Mouse (Mus musculus): ENCODE data around the gene Mafg. TPM values are rescaled to one million over a fixed set of nuclear protein-coding genes. Genes with fewer than 3 reads are reported as not detected.
"Not testable (repeated sequence)": the region's sequence is repeated elsewhere in the genome, so short reads cannot be mapped to it uniquely, and the experiment has no call there.

The Mafg gene
- 35.5 and 36.0 TPM in 2 replicates for polyA plus RNA-seq (2015; fragmentation: Nextera tagmentation; extraction: Ambion mirVana)

DNA sequence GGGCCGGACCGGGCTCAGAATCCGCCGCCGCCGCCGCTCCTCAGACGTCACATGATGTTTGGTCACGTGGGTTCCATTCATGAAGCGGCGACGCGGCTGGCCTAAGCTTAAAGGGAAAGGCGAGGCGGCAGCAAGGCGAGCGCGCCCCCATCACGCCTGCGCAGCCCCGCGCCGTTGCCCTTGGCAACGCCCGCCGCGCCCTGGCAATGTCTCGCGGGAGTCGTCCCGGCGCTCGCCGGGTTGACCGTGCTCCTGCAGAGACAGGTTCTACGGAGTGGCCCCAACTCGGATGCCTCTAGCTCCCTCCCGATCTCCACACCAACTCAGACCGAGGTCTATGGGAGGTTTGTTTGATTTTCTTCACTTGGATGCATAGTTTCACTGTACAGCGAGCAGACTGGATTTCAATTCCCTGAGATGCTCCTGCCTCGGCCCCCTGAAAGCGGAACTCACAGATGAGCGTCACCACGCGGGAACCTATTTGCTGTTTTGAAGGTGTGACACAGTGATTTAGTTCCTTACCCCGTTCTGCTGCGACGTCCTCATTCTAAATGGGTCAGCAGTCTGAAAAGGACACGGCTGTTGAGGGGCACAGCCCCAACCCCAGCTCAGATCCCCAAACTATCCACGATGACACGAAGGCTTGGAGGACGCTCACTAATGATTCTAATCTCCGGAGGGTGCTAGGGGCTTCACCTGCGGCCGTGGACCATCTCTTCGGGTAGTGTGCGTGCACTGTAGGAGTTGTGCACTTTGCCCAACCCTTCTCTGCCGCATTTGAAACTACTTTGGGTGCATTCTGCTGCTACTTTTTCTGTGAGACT is at the start of gene Mafg:
Mafg (minus strand) TSS at position 81 of the 824 bp plus-strand sequence.
- ATAC-seq (ENCODE audit: low read depth): peak; percentile 90
- peak within 1 kb of the TSS; percentile 95 for H3K4me2 ChIP-seq
- H3K36me3 ChIP-seq: peaks cover 9% of the 10 kb centered on the region
- peak within 1 kb of the TSS; percentile 88 for H3K27ac ChIP-seq (replicated peaks)
- H3K27me3 ChIP-seq: no peaks in the 10 kb centered on the region
- peak within 1 kb of the TSS; percentile 92 for H3K4me3 ChIP-seq
- peaks cover 35% of the 10 kb centered on the region for H3K4me1 ChIP-seq (replicated peaks)
- H3K9me3 ChIP-seq: no peaks in the 10 kb centered on the region
- WGBS: 10% methylated on average over 58 of the region's 58 CpGs
- H3K9ac ChIP-seq: peak within 1 kb of the TSS; percentile 96

DNA sequence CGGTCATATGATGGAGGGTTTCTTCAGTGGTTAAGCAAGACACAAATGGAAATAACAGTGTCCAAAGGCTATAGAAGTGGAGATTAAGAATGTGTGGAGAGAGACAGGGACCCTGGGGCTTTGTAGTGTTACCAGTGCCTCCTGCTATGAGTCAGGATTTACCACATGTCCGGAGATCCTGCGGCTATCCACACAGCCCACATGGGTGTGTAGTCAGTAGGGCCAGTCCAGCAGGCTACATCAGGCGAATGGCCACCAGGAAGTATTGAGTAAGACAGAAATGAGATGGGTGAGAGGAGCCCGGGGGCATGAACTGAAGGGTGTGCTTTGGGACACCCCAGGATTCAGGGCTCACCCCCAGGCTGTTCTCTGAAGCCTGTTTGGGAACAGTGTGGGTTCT is 49.3 kb upstream of the Mafg start:
- H3K4me1 ChIP-seq (replicated peaks): no peaks in the 10 kb centered on the region; the same call in 1 of the 2 replicates
- no peak overlapping the region; the same call in 1 of the 2 replicates for H3K9ac ChIP-seq
- 96% methylated on average over 5 of the region's 5 CpGs for WGBS
- H3K27me3 ChIP-seq: no peaks in the 10 kb centered on the region
- H3K27ac ChIP-seq (replicated peaks): no peak overlapping the region
- peaks cover 79% of the 10 kb centered on the region for H3K36me3 ChIP-seq
- H3K4me3 ChIP-seq: no peak overlapping the region
- H3K4me2 ChIP-seq: no peak overlapping the region
- no peaks in the 10 kb centered on the region for H3K9me3 ChIP-seq
- ATAC-seq (ENCODE audit: low read depth): no peak

DNA sequence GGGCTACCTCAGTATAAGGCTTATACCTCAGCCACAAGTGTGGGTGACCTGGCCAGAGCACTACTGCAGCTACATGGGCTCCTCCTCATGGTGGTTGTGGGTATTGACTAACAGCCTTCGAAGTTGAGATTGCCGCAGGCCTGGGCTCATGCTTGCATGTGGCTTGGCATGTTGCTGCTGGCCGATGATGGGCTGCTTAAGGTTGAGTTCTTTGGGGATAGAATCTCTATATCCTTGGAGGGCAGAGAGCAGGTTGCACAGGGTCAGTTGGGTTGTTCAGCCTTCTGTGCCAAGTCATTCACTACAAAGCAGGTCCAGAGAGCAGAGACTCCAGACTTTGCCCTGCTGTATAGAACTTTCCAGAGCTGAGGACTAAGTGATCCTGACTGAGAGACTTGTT is 46.5 kb upstream of the Mafg start:
- H3K36me3 ChIP-seq: peaks cover 77% of the 10 kb centered on the region
- H3K4me2 ChIP-seq: no peak overlapping the region
- no peak overlapping the region for H3K9ac ChIP-seq
- H3K9me3 ChIP-seq: no peaks in the 10 kb centered on the region
- peaks cover 7% of the 10 kb centered on the region for H3K4me1 ChIP-seq (replicated peaks)
- no peak overlapping the region for H3K4me3 ChIP-seq
- H3K27me3 ChIP-seq: no peaks in the 10 kb centered on the region
- 88% methylated on average over 3 of the region's 3 CpGs for WGBS
- no peak overlapping the region for H3K27ac ChIP-seq (replicated peaks)
- ATAC-seq (ENCODE audit: low read depth): no peak

DNA sequence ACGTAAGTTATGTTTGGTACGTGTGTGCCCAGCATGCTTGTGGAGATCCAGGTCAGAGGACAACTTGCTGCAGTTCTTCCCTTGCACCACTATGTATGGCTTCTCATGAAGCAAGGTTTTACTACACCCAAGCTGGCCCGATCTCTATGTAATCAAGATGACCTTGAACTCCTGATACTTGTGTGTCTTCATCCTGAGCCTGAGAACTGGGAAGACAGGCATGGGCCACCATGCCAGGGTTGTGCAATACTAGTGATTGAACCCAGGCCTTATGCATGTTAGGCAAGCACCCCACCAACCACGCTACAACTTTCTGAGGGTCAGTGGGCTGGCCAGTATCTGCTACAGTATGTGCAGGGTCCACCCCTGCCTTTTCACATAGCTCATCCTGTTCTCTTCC is 43.6 kb upstream of the Mafg start:
- H3K9ac ChIP-seq: no peak overlapping the region
- peaks cover 60% of the 10 kb centered on the region for H3K36me3 ChIP-seq

DNA sequence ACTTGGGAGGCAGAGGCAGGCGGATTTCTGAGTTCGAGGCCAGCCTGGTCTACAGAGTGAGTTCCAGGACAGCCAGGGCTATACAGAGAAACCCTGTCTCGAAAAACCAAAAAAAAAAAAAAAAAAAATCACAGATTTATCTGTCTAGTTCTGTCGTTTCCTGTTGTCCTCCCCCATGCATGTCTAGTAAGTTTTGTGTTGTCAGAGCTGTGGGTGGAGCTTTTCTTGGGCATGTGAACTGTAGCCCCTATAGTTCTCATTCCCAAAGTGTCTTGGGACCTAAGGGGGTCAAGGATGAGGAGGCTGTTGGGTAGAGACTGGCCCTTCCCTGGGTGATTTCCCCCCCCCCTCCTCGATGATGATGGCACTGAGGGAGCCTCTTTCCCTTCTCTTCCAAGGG is 42.5 kb upstream of the Mafg start:
- WGBS: 86% methylated on average over 4 of the region's 5 CpGs
- H3K36me3 ChIP-seq: peaks cover 51% of the 10 kb centered on the region
- not testable (repeated sequence) for H3K4me3 ChIP-seq

More for the DNA sequence above, 43.6 kb upstream of the Mafg start:
- Histone ChIP-seq H3K27me3 (no peaks in the 10 kb centered on the region), H3K27ac (replicated peaks) (no peak overlapping the region), H3K4me1 (replicated peaks) (peaks cover 23% of the 10 kb centered on the region), H3K4me3 (no peak overlapping the region), H3K4me2 (no peak overlapping the region), H3K9me3 (no peaks in the 10 kb centered on the region)
- no peak for ATAC-seq (ENCODE audit: low read depth)
- WGBS: 92% methylated on average over 4 of the region's 4 CpGs

DNA sequence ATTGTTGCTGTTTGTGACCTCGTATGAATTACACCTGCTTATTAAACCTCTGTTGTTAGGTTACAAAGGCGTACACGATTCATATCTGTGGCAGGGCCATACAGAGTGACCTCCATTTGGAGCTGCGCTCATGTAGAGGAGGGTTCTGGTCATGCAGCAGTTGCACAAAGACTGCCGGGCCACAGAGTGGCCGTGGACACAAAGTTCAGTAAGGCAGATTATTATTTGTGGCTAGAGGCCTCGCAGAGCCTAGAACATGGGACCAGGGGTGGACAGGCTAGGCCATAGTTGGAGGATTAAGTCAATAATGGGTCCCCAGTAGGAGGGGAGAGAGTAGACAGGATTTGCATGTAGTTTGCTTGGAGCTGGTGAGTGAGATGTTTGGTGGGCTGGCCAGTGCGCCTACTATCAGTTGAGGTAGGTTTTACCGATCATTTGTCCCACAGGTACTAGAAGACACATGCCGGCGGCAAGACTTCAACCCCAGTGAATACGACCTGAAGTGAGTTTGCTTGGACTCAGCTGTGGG is 40.3 kb upstream of the Mafg start:
- no peaks in the 10 kb centered on the region for H3K27me3 ChIP-seq
- H3K27ac ChIP-seq (replicated peaks): peak overlapping the region; percentile 94
- peak; percentile 38 for ATAC-seq (ENCODE audit: low read depth)
- H3K9ac ChIP-seq: peak overlapping the region; percentile 87
- 41% methylated on average over 12 of the region's 12 CpGs for WGBS
- peaks cover 29% of the 10 kb centered on the region for H3K36me3 ChIP-seq
- H3K4me1 ChIP-seq (replicated peaks): peaks cover 23% of the 10 kb centered on the region
- no peaks in the 10 kb centered on the region for H3K9me3 ChIP-seq
- peak overlapping the region; percentile 71 for H3K4me3 ChIP-seq
- H3K4me2 ChIP-seq: peak overlapping the region; percentile 94

More for the DNA sequence above, 42.5 kb upstream of the Mafg start:
- not testable (repeated sequence) for H3K4me2 ChIP-seq; H3K27me3 ChIP-seq; ATAC-seq (ENCODE audit: low read depth); H3K9ac ChIP-seq; H3K27ac ChIP-seq (replicated peaks); H3K9me3 ChIP-seq
- H3K4me1 ChIP-seq (replicated peaks): peaks cover 23% of the 10 kb centered on the region

DNA sequence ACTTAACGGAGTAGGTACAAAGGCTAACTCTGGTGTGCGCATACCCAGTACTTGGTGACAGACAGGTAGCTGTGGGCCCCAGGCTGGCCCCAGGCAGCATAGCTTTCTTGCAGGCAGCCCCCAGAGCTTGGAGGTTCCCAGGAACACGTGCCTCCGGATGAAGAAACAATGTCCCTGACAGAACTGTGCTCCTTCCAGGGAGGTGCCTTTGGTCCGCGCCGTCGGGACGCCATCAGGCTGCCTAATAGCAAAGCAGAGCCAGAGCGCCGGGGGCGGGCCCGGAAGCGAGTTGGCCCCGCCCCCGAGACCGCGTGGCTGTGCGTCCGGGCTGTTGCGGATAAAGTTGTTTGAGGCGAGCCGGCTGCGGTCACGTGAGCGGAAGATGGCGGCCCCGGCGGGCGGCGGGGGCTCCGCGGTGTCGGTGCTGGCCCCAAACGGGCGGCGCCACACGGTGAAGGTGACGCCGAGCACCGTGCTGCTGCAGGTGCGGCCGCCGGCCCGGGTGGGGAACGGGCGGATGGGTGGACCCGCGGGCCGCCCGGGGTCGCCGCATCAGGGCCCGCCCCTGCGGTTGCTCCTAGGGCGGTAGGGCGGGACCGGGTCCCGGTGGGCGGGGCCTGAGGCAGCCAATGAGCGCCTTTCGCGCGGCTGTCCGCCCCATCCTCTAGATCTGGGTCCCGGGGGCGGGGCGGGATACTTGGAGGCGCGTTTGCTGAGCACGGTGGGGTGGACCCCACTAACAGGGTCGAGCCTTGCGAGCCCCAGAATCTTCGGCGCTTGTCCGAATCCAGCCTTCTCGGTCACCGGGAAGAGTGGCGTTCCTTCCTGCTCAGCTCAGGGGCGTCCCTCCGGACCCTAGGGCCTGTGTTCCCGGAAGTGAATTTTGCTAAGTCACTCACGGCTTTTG is 39.5 kb upstream of the Mafg start, which contains the start of gene Aspscr1:
Aspscr1 (plus strand) TSS at position 287 of the 907 bp plus-strand sequence.
- no peaks in the 10 kb centered on the region for H3K9me3 ChIP-seq
- H3K4me3 ChIP-seq: peak within 1 kb of the TSS; percentile 71
- no peaks in the 10 kb centered on the region for H3K27me3 ChIP-seq
- H3K9ac ChIP-seq: peak within 1 kb of the TSS; percentile 87
- peak within 1 kb of the TSS; percentile 94 for H3K4me2 ChIP-seq
- WGBS: under 1% methylated on average over 83 of the region's 83 CpGs
- H3K36me3 ChIP-seq: peaks cover 22% of the 10 kb centered on the region
- peaks cover 23% of the 10 kb centered on the region for H3K4me1 ChIP-seq (replicated peaks)
- peak within 1 kb of the TSS; percentile 94 for H3K27ac ChIP-seq (replicated peaks)
- peak; percentile 98 for ATAC-seq (ENCODE audit: low read depth)

DNA sequence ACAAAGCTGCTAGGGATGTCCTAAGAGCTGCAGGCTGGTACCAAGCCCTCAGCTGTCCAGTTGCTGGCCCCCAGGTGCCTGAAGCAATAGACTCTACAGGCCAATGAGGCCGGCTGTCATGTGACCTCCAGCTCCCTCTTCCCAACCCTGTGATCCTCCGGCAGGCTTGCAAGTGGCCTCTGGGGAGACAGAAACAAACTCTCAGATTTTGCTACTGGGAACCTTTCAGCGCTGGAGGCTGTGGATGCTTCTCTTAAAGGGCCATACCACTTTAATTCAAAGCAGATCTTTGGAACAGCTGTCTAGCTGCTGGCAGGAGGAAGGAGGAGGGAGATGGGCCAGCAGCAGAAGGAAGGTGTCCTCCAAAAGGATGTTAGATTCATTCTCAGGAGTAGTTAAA is 33.2 kb upstream of the Mafg start:
- no peak for ATAC-seq (ENCODE audit: low read depth)
- H3K9ac ChIP-seq: no peak overlapping the region
- 7% methylated on average over 3 of the region's 3 CpGs for WGBS
- no peaks in the 10 kb centered on the region for H3K36me3 ChIP-seq
- H3K27me3 ChIP-seq: peaks cover 28% of the 10 kb centered on the region
- no peaks in the 10 kb centered on the region for H3K9me3 ChIP-seq
- no peak overlapping the region for H3K4me2 ChIP-seq
- H3K27ac ChIP-seq (replicated peaks): no peak overlapping the region
- no peak overlapping the region for H3K4me3 ChIP-seq
- H3K4me1 ChIP-seq (replicated peaks): peaks cover 13% of the 10 kb centered on the region

DNA sequence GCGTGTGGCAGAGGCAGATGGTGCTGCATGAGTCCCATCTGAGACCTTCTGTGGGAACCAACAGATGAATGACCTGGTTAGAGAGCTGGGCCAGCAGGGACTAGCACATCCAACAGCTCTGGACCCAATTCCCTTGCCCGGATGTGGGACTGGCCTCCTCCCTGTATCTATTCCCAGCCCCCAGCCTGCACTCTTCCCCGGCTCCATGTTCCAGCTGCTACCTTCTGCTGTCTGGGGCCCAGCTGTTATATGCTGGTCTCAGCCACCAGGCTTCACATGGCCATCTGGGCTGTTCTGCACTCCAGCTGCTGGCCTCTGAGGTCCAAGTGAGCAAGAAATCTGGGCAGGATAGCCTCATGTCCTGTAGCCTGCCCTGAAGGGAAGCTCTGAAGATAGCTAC is 32.0 kb upstream of the Mafg start:
- no peak for ATAC-seq (ENCODE audit: low read depth)
- peaks cover 40% of the 10 kb centered on the region for H3K27me3 ChIP-seq
- peaks cover 23% of the 10 kb centered on the region for H3K4me1 ChIP-seq (replicated peaks)
- H3K4me3 ChIP-seq: no peak overlapping the region
- no peaks in the 10 kb centered on the region for H3K36me3 ChIP-seq
- no peaks in the 10 kb centered on the region for H3K9me3 ChIP-seq
- 60% methylated on average over 3 of the region's 3 CpGs for WGBS
- no peak overlapping the region for H3K27ac ChIP-seq (replicated peaks)
- no peak overlapping the region for H3K4me2 ChIP-seq
- H3K9ac ChIP-seq: no peak overlapping the region

DNA sequence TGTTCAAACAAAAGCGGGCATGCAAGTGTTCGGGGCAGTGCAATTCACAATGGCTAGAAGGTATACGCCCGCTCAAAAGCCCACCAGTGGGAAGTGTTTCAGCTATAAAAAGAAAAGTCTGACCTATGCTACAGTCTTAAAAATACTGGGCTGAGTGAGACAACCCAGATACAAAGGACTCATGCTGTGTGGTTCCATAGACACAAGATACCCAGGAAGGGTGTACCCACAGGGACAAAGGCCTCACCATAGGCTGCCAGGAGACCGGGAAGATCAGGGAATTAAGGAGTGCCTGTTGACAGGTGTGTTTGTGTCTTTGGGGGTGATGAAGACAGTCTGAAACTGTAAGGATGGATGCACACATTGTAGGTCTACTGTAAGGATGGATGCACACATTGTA is 30.3 kb upstream of the Mafg start:
- H3K27me3 ChIP-seq: peaks cover 57% of the 10 kb centered on the region

DNA sequence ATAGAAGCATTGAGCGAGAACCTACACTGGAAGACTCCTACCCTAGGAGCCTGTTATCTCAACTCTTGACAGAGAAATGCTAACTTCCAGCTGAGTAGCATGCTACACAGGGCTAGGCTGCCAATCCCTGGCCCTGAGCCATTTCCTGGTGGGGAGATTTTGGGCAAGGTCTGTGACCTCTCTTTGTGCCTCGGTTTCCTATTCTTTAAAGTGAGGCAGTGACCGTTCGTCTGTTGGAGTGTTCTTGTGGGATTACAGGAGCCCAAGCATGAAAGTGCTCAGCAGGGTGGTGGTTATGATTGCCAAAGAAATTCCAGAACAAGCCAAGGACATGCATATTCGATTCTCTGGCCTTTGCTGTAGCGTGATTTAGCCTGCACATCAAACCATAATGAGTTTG is 29.4 kb upstream of the Mafg start:
- Histone ChIP-seq H3K36me3 (no peaks in the 10 kb centered on the region), H3K4me2 (no peak overlapping the region), H3K9me3 (no peaks in the 10 kb centered on the region), H3K4me3 (no peak overlapping the region), H3K27ac (replicated peaks) (no peak overlapping the region), H3K27me3 (peaks cover 66% of the 10 kb centered on the region), H3K9ac (no peak overlapping the region), H3K4me1 (replicated peaks) (peaks cover 39% of the 10 kb centered on the region)
- WGBS: 75% methylated on average over 6 of the region's 6 CpGs
- no peak for ATAC-seq (ENCODE audit: low read depth)

More for the DNA sequence above, 30.3 kb upstream of the Mafg start:
- Histone ChIP-seq H3K9me3 (no peaks in the 10 kb centered on the region), H3K36me3 (no peaks in the 10 kb centered on the region), H3K4me1 (replicated peaks) (peaks cover 39% of the 10 kb centered on the region), H3K27ac (replicated peaks) (no peak overlapping the region), H3K4me2 (no peak overlapping the region), H3K4me3 (no peak overlapping the region), H3K9ac (no peak overlapping the region)
- no peak for ATAC-seq (ENCODE audit: low read depth)
- WGBS: 70% methylated on average over 5 of the region's 5 CpGs

DNA sequence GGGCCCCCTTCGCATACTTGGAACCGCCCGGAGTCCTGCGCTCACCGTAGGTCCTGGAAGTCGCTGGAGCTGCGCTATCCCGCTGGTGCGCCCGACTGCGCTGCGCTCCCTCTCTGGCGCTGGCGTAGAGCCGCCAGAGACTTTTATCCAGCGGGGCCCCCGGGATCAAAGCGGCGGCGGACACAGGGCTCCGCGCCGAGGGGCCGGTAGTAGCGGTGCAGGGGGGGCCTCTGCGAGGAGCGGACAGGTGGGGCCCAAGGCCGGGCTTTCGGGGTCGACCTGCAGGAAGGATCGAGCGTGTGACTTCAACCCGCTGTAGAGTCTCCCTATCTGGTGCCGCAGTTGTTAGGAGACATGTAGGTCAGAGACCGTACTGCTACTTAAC is 27.7 kb upstream of the Mafg start, which contains the start of gene Notum:
Notum (minus strand) TSS at position 100 of the 385 bp plus-strand sequence.
- no peak for ATAC-seq (ENCODE audit: low read depth)
- no peak within 1 kb of the TSS for H3K27ac ChIP-seq (replicated peaks)
- H3K9ac ChIP-seq: peak within 1 kb of the TSS; percentile 55

More for the DNA sequence above, 27.7 kb upstream of the Mafg start, which contains the start of gene Notum:
- H3K4me2 ChIP-seq: peak within 1 kb of the TSS; percentile 60
- peaks cover 82% of the 10 kb centered on the region for H3K27me3 ChIP-seq
- no peaks in the 10 kb centered on the region for H3K9me3 ChIP-seq
- H3K4me1 ChIP-seq (replicated peaks): peaks cover 31% of the 10 kb centered on the region
- WGBS: under 1% methylated on average over 35 of the region's 35 CpGs
- no peaks in the 10 kb centered on the region for H3K36me3 ChIP-seq
- H3K4me3 ChIP-seq: peak within 1 kb of the TSS; percentile 40
